Mouse (Mus musculus): ENCODE measurements around the gene Trabd2b. TPM values are rescaled to one million over a fixed set of nuclear protein-coding genes. Genes with fewer than 3 reads are reported as not detected.

Gene Trabd2b
- 0.78 and 1.5 TPM in 2 replicates for polyA plus RNA-seq (2012; rRNA removed)

DNA sequence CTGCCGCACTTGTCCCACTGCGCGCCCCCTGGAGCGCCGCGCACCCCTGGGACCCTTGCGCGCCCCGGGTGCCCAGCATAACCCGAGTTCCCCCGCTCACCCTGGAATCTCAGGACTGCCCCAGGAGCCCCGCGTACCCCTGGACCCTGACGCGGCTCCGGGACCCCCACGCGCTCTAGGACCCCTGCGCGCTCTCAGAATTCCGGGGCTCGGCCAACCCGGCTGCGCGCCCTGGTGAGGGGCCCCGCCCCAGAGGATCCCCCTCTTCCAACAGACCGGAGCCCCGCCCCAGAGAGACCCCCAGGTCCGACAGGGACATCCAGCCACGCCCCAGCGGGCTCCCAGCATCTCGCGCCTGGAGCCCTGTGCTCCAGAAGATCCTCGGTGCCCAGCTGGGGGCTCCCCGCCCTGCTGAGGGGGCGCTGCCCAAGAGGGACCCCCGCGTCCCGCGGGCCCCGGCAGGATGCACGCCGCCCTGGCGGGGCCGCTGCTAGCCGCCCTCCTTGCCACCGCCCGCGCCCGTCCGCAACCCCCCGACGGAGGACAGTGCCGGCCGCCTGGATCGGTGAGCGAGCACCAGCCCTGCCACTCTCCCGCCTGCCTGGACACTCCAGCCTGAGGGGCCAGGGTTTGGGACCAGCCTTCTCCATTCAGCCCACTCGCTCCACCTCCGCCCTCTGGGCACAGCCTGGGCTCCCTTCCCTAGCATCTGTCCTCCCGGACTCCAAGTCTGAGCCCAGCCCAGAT lies at the start of gene Trabd2b:
Gene Trabd2b (plus strand): TSS at position 370 of the 747 bp plus-strand sequence.

Other genes with a start within 250 kb of the Trabd2b start
- gene Skint11, start 243.3 kb upstream of the Trabd2b start, polyA plus RNA-seq (2012; rRNA removed): not detected in 2 replicates

All from stomach, adult 2 months (tissue).